Mouse (Mus musculus): ENCODE results near the gene Uggt1. TPM values are rescaled to one million over a fixed set of nuclear protein-coding genes. Genes with fewer than 3 reads are reported as not detected.

The Uggt1 gene
- polyA plus RNA-seq (2016; fragmentation: Nextera tagmentation; extraction: Ambion mirVana): 52.7 and 54.7 TPM in 2 replicates

DNA sequence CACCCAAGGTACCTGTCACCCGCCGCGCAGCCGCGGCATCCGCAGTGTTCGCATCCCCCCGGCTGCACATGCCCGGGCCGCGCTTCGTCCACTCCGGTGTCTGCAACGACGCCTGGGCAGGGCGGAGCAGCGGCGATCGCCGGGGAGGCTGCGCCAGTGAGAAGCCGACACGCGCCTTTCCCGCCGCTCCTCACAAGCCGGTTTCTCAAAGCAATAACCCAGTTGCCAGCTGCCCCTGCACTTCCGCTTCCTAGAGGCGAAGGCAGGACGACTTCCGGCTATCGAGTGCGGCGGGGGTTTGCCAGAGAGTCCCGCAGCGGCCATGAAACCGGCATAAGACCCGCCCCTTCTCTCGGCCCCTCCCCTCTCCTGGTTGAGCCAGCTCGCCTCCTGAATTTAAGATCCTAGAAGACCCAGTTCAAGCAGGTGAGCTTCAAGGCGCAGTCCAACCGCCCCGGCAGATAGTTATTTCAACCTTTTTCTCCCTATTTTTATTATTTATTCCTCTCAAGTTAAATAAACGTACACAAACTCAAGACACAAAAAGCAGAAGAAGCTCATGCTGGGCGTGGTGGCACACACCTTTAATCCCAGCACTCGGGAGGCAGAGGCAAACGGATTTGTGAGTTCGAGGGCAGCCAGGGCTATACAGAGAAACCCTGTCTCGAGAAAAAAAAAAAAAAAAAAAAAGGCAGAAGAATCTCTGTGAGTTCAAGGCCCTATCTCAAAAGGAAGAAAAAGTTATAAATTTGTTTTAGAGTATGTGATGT lies at the start of gene Uggt1:
Gene Uggt1 (minus strand): TSS at position 663 of the 770 bp plus-strand sequence.
- Histone ChIP-seq H3K36me3 (no peaks in the 10 kb centered on the region), H3K27ac (peak within 1 kb of the TSS; percentile 80), H3K9me3 (no peaks in the 10 kb centered on the region), H3K4me3 (peak within 1 kb of the TSS; percentile 98), H3K4me1 (peaks cover 11% of the 10 kb centered on the region), H3K9ac (peak within 1 kb of the TSS; percentile 79), H3K27me3 (no peaks in the 10 kb centered on the region), H3K4me2 (replicated peaks) (peak within 1 kb of the TSS; percentile 85)
- WGBS: 3% methylated on average over 49 of the region's 49 CpGs
- ATAC-seq (ENCODE audit: insufficient number of reproducible peaks, insufficient read depth, low FRiP score, low TSS enrichment): peak; percentile 95

DNA sequence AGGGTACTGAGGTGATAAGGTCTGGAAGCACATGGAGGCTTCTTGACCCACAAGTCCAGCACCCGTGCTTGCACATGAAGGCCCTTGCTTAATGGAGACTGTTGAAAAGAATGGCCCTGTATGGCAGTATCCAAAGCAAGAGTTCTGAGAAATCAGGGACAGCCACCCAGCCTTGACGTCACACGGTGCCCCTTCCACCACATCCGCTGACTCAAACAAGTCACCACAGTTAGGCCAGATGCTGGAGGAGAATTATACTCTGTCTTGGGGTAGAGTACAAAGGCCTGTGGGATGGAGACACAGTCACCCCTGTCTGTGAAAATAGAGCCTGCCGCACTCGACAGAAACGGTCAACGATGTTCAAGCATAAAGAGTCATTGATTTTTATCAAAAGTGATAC lies 49.0 kb upstream of the Uggt1 start:
- Histone ChIP-seq H3K9ac (no peak overlapping the region), H3K4me3 (no peak overlapping the region), H3K36me3 (no peaks in the 10 kb centered on the region), H3K4me1 (no peaks in the 10 kb centered on the region), H3K4me2 (replicated peaks) (no peak overlapping the region), H3K27me3 (peaks cover 13% of the 10 kb centered on the region), H3K27ac (no peak overlapping the region), H3K9me3 (no peaks in the 10 kb centered on the region)
- 91% methylated on average over 8 of the region's 8 CpGs for WGBS
- ATAC-seq (ENCODE audit: insufficient number of reproducible peaks, insufficient read depth, low FRiP score, low TSS enrichment): no peak

DNA sequence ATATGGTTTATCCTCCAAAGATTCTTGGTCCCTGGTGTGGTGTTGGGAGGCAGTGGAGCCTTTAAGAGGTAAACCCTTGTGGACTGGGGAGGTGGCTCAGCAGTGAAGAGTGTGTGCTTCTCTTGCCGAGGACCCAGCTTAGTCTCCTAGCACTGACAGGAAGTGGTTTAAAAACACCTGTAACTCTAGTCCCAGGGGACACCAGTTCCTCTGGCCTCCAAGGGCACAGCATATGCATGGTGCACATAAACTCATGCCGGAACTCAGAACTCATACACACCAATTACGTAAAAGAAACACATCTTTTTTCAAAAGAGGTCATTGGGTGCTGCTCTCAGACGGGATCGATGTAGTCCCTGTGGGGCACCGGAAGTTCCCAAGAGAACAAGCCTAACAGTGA lies 37.3 kb upstream of the Uggt1 start:
- Histone ChIP-seq H3K27ac (no peak overlapping the region), H3K4me1 (no peaks in the 10 kb centered on the region), H3K9me3 (no peaks in the 10 kb centered on the region), H3K9ac (no peak overlapping the region), H3K4me3 (no peak overlapping the region), H3K36me3 (no peaks in the 10 kb centered on the region), H3K27me3 (no peaks in the 10 kb centered on the region), H3K4me2 (replicated peaks) (no peak overlapping the region)
- no peak for ATAC-seq (ENCODE audit: insufficient number of reproducible peaks, insufficient read depth, low FRiP score, low TSS enrichment)
- 87% methylated on average over 6 of the region's 6 CpGs for WGBS

DNA sequence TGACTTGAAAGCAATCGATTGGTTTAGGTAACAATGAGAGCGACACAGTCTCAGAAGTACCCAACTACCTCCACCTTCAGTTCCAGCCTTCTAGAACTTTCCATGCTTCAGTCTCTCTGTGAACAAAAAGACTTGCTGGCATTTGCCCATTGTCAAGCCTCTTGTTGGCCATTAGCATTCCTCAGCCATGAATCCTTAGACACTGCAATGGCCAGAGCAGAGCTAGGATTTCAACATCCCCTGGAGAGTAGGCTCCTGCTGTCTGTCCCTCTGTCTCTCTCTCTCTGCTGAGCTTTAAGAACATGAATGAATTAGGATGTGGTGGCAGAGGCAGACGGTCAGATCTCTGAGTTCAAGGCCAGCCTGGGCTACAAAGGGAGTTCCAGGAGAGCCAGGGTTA lies 36.4 kb upstream of the Uggt1 start:
- H3K4me1 ChIP-seq: no peaks in the 10 kb centered on the region
- WGBS: 92% methylated on average over 3 of the region's 3 CpGs
- H3K4me2 ChIP-seq (replicated peaks): no peak overlapping the region
- no peaks in the 10 kb centered on the region for H3K9me3 ChIP-seq
- H3K27ac ChIP-seq: no peak overlapping the region
- H3K9ac ChIP-seq: no peak overlapping the region
- no peaks in the 10 kb centered on the region for H3K36me3 ChIP-seq
- H3K27me3 ChIP-seq: no peaks in the 10 kb centered on the region
- ATAC-seq (ENCODE audit: insufficient number of reproducible peaks, insufficient read depth, low FRiP score, low TSS enrichment): no peak
- H3K4me3 ChIP-seq: no peak overlapping the region

DNA sequence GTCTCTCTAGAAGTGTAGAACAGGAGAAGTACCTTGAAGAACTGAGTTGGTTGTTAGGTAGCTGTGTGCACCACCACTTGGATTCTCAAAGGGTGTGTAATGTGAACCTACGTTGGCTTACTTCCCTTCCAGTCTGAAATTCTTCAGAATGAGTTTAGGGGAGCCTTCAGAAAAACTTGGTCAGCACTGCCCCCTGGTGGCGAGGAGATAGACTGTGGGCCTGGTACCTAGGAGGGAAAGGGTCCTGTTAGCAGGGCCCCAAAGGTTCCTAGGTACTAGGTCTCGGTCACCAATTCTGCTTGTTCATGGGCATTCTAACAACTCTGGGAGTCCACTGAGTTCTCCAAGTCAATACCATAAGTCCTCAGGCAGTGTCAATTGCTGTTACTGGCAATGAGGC lies 34.7 kb upstream of the Uggt1 start:
- no peak overlapping the region for H3K4me3 ChIP-seq
- WGBS: 17% methylated on average over 3 of the region's 3 CpGs
- H3K27ac ChIP-seq: no peak overlapping the region
- no peaks in the 10 kb centered on the region for H3K9me3 ChIP-seq
- no peaks in the 10 kb centered on the region for H3K36me3 ChIP-seq
- no peak overlapping the region for H3K4me2 ChIP-seq (replicated peaks)
- no peaks in the 10 kb centered on the region for H3K4me1 ChIP-seq
- ATAC-seq (ENCODE audit: insufficient number of reproducible peaks, insufficient read depth, low FRiP score, low TSS enrichment): no peak
- no peak overlapping the region for H3K9ac ChIP-seq
- no peaks in the 10 kb centered on the region for H3K27me3 ChIP-seq

DNA sequence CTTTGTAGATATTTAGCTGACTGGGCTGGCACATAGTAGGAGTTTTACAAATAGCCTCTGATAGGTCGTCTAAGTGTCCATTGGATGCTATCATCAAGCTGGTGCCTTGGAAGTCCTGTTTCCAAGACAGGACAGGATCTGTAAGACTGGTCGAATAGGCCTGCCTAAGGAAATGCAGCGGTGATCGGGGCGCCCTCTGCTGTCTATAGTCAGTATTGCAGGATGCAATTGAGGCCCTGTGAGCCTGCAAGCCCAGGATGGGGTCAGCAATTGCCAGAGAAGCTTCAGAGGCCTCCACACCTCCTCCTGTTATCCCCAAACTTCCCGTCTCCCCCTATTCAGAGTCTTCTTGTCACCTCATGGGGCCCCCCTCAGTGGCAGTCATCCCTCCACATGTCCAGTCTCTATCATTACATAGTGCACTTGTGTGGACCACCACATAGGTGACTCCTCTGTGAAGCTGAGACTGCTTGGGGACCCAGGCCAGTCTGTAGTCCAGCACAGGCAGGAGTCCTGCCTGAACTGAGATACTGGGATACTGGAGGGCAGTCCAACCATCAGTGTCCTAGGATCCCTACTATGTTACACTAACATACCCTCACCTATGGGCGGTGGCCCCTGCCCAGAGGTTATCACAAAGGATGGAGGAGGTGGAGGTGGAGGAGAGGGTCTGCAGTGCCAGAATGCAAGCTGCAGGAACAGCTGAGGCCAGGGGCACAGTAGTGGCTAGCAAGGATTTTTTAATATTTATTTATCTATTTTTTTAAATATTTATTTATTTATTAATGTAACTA lies 32.9 kb upstream of the Uggt1 start:
- no peak overlapping the region for H3K4me2 ChIP-seq (replicated peaks)
- WGBS: 17% methylated on average over 7 of the region's 7 CpGs
- no peak for ATAC-seq (ENCODE audit: insufficient number of reproducible peaks, insufficient read depth, low FRiP score, low TSS enrichment)

DNA sequence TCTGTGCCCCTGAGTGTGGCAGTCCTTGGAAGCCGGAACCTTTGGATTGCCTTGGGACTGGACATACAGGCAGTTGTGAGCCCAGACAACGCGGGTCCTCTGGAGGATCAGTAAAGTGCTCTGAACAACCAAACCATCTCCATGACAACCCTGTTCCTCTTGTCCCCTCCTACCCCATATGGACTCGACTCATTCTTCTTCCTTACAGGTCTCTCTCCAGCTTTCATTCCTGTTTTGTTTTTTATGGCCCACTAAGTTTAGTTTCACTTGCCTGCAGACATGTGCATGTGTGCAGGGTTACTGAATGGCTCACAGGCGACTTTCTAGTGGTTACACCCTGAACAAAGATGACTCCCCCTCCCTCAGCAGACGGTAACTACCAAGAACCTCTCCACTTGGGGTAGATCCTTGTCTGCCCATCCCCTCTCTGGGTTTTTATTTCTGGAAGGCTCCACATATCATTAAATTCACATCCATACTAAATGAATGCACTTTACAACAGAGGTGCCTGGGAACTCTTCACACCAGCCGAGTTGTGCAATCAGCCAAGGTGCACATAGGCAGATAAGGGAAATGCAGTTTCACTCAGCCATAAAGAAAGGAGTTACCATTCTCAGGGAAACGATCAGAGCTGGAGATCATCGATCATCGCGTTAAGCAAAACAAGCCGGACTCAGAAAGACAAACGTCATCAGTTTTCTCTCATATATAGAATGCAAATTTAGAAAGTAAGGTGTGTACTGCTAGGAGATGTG lies 31.3 kb upstream of the Uggt1 start:
- Histone ChIP-seq H3K9me3 (no peaks in the 10 kb centered on the region), H3K4me2 (replicated peaks) (no peak overlapping the region), H3K36me3 (no peaks in the 10 kb centered on the region), H3K27me3 (peaks cover 5% of the 10 kb centered on the region; the same call in 1 of the 2 replicates), H3K27ac (no peak overlapping the region), H3K4me3 (no peak overlapping the region), H3K4me1 (no peaks in the 10 kb centered on the region), H3K9ac (no peak overlapping the region)
- whole genome bisulfite sequencing: 80% methylated on average over 13 of the region's 13 CpGs
- ATAC-seq (ENCODE audit: insufficient number of reproducible peaks, insufficient read depth, low FRiP score, low TSS enrichment): no peak

More for the DNA sequence above, 32.9 kb upstream of the Uggt1 start:
- H3K27ac ChIP-seq: no peak overlapping the region
- no peaks in the 10 kb centered on the region for H3K9me3 ChIP-seq
- H3K4me1 ChIP-seq: no peaks in the 10 kb centered on the region
- H3K36me3 ChIP-seq: no peaks in the 10 kb centered on the region
- H3K9ac ChIP-seq: no peak overlapping the region
- H3K27me3 ChIP-seq: no peaks in the 10 kb centered on the region
- no peak overlapping the region for H3K4me3 ChIP-seq

DNA sequence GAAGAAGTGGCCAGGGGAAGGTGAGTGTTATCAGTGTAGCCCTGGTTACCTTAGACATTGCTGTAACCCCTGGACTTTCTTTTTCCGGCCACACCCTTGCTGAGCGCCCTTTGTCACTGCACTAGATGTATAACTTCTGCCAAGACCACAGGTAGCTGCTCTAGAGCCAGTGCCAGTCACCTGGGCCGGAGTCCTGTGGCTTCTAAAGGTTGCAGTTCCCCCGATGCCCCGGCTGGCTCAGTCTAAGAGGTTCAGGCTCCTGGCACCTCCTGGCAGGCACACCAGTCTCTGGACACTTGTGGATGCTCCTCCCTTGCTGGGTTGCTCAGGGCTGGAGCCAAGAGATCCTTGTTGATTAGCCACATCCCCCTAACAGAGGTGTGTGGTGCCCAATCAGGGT lies 29.9 kb upstream of the Uggt1 start, which contains the start of gene Neurl3:
Gene Neurl3 (minus strand): TSS at position 225 of the 400 bp plus-strand sequence.
- ATAC-seq (ENCODE audit: insufficient number of reproducible peaks, insufficient read depth, low FRiP score, low TSS enrichment): no peak
- Histone ChIP-seq H3K4me2 (replicated peaks) (no peak within 1 kb of the TSS), H3K4me1 (no peaks in the 10 kb centered on the region), H3K9me3 (no peaks in the 10 kb centered on the region), H3K27ac (no peak within 1 kb of the TSS), H3K4me3 (no peak within 1 kb of the TSS), H3K27me3 (peaks cover 15% of the 10 kb centered on the region), H3K9ac (no peak within 1 kb of the TSS), H3K36me3 (no peaks in the 10 kb centered on the region)
- 87% methylated on average over 5 of the region's 5 CpGs for WGBS

DNA sequence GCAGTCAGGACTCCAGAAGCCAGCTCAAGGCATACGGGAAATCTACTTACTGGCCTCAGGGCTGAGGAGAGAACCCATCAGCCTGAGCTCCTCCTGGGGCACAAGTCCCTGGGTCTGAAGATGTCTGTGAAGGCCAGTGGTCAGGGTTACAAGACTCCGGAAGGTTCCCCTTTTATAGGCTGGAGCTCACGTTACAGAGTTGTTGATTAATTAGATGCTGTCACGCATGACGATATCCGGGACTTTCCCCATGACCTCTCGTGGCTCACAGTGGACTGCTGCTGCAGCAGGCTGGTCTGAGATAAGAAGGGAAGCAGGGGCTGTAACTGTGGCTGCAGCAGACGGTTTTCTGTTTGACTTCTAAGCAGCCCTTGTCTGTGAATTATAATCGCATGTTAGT lies 28.8 kb upstream of the Uggt1 start:
- H3K27ac ChIP-seq: no peak overlapping the region
- no peak for ATAC-seq (ENCODE audit: insufficient number of reproducible peaks, insufficient read depth, low FRiP score, low TSS enrichment)
- H3K36me3 ChIP-seq: no peaks in the 10 kb centered on the region
- no peak overlapping the region for H3K4me3 ChIP-seq
- no peak overlapping the region for H3K4me2 ChIP-seq (replicated peaks)
- H3K4me1 ChIP-seq: no peaks in the 10 kb centered on the region; the same call in 1 of the 2 replicates
- WGBS: 28% methylated on average over 9 of the region's 9 CpGs
- H3K27me3 ChIP-seq: peaks cover 24% of the 10 kb centered on the region
- no peaks in the 10 kb centered on the region for H3K9me3 ChIP-seq
- no peak overlapping the region for H3K9ac ChIP-seq

DNA sequence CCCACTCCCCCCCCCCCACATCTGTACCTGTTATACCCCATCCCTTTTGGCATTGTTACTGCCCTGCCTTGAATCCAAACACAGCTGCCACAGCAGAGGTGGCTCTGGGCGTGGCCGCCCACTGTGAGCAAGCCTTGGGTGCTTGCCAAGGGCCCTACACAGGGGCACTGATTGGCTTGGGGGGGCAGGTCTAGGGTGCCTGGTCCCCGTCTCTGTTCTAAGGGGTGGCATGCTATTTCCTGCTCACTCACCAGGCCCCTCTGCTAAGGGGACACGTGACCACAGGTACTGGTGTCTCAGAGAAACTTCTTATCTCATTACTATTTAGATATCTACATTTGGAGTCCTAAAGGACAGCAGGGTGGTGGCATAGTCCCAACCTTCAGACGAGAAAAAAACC lies 28.0 kb upstream of the Uggt1 start:
- Histone ChIP-seq H3K4me2 (replicated peaks) (no peak overlapping the region), H3K9me3 (no peaks in the 10 kb centered on the region), H3K4me3 (no peak overlapping the region), H3K27ac (no peak overlapping the region), H3K27me3 (peaks cover 25% of the 10 kb centered on the region), H3K4me1 (no peaks in the 10 kb centered on the region; the same call in 1 of the 2 replicates), H3K9ac (no peak overlapping the region), H3K36me3 (no peaks in the 10 kb centered on the region)
- 82% methylated on average over 5 of the region's 5 CpGs for WGBS
- ATAC-seq (ENCODE audit: insufficient number of reproducible peaks, insufficient read depth, low FRiP score, low TSS enrichment): no peak

DNA sequence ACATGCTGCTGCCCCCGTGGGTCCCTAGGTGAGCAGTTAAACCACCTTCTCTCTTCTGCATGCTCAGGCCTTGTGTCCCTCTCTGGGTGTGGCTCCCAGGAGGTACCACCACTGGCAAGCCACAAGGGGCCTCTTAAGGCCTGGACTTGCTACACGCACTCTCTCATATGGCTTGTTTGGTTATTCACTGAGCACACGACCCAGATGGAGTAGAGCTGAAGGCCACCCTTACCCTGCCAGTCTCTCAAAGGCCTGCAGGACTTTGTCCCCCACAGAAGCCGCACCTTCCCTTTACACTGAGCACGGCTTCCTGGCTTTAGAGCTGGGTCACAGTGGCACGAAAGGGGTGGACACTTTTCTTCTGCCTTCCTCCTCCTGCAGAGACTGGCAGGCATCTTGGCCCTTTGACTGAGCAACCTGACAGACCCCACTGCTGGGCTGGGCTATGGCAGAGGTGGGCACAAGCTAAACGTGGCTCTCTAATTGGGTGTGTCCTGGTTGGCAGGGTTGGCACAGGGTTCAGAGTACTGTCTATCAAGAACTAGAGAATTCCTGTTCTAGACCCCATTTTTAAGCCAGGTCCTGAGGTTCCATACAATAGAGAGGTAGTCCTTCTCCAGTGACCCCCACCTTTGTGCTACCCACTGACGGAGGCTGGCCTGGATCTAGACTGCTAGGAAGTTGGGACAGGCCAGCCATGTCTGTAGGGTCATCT lies 27.2 kb upstream of the Uggt1 start:
- Histone ChIP-seq H3K27ac (no peak overlapping the region), H3K9ac (no peak overlapping the region), H3K36me3 (no peaks in the 10 kb centered on the region), H3K4me1 (no peaks in the 10 kb centered on the region; the same call in 1 of the 2 replicates), H3K4me3 (no peak overlapping the region), H3K9me3 (no peaks in the 10 kb centered on the region), H3K4me2 (replicated peaks) (no peak overlapping the region), H3K27me3 (peaks cover 28% of the 10 kb centered on the region)
- WGBS: 77% methylated on average over 8 of the region's 8 CpGs
- no peak for ATAC-seq (ENCODE audit: insufficient number of reproducible peaks, insufficient read depth, low FRiP score, low TSS enrichment)

All from embryonic facial prominence, embryonic 12.5 days (tissue).